Mouse (Mus musculus) left cerebral cortex, adult 8-10 months (tissue): ENCODE measurements around the gene Gm32742. TPM values are rescaled to one million over a fixed set of nuclear protein-coding genes. Genes with fewer than 3 reads are reported as not detected.

ENCODE experiments used
- DNase-seq, 2 experiments: peaks; one replicate each; pipeline ENCODE4 v3.0.0; 2022; ENCODE audit warnings: low spot score in 2 of 2
- total RNA-seq, 4 experiments: library from RNA; stranded (reverse); gene quantifications; 2 replicates each; pipeline ENCODE4 v1.2.4; 2022

The Gm32742 gene
- total RNA-seq = not detected

- no peak for DNase-seq
Measured at GRCm38 (mm10) chr9:51165312-51166180, at the start of gene Gm32742. Gene Gm32742 (minus strand): TSS chr9:51165517.

GRCm38 (mm10) chr9:51213729-51214237 lies 48.5 kb upstream of the Gm32742 start:
- no peak for DNase-seq

GRCm38 (mm10) chr9:51213023-51213728 lies 47.9 kb upstream of the Gm32742 start, which contains the start of gene Pou2af1:
Gene Pou2af1 (plus strand): TSS chr9:51213708.
- no peak for DNase-seq

- no peak for DNase-seq
Measured at GRCm38 (mm10) chr9:51211191-51211590, 45.9 kb upstream of the Gm32742 start.

GRCm38 (mm10) chr9:51208974-51209332 lies 43.6 kb upstream of the Gm32742 start:
- DNase-seq = no peak

- no peak for DNase-seq
Measured at GRCm38 (mm10) chr9:51194790-51195189, 29.5 kb upstream of the Gm32742 start.

GRCm38 (mm10) chr9:51190655-51191054 lies 25.3 kb upstream of the Gm32742 start:
- no peak for DNase-seq

- no peak for DNase-seq
Measured at GRCm38 (mm10) chr9:51185871-51186270, 20.6 kb upstream of the Gm32742 start.

- DNase-seq = peak in 1 of 2 experiments; percentile 50
Measured at GRCm38 (mm10) chr9:51185386-51185785, 20.1 kb upstream of the Gm32742 start.

GRCm38 (mm10) chr9:51182716-51183710 lies 17.7 kb upstream of the Gm32742 start:
- no peak for DNase-seq

- DNase-seq = peak; percentile 19 to 74
Measured at GRCm38 (mm10) chr9:51180621-51181020, 15.3 kb upstream of the Gm32742 start.

- no peak for DNase-seq
Measured at GRCm38 (mm10) chr9:51178297-51178696, 13.0 kb upstream of the Gm32742 start.

- no peak for DNase-seq
Measured at GRCm38 (mm10) chr9:51175722-51176121, 10.4 kb upstream of the Gm32742 start.

GRCm38 (mm10) chr9:51174890-51175464 lies 9.7 kb upstream of the Gm32742 start:
- DNase-seq = no peak

GRCm38 (mm10) chr9:51170298-51170697 lies 5.0 kb upstream of the Gm32742 start:
- no peak for DNase-seq

- DNase-seq = no peak
Measured at GRCm38 (mm10) chr9:51169133-51169532, 3.8 kb upstream of the Gm32742 start.

GRCm38 (mm10) chr9:51168698-51169097 lies 3.4 kb upstream of the Gm32742 start:
- no peak for DNase-seq

- DNase-seq = no peak
Measured at GRCm38 (mm10) chr9:51167954-51168353, 2.6 kb upstream of the Gm32742 start.

GRCm38 (mm10) chr9:51163989-51164388 lies 1.3 kb downstream of the Gm32742 start:
- DNase-seq = no peak

- peak; percentile 57 to 62 for DNase-seq
Measured at GRCm38 (mm10) chr9:51161771-51162388, 3.4 kb downstream of the Gm32742 start.
